ENCODE assay signal across 30 mouse cellular contexts in the genomic region with DNA sequence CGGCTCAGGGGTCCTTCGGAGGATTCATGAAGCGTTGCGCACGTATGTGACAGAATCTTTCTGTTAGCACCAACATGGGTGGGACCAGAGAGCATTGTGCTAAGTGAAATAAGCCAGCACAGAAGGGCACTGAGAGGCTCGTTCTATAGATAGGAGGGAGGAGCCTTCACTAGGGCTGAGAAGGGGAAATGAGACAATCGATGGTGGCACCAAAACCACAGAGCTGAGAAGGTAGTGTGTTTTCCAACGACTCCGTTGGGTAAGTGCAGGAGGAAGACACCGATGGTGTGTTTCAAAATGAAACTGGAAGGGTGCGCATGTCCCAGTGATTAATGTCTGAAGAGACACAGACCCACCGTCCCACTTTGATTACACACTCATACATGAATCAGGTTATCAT. TPM values are rescaled to one million over a fixed set of nuclear protein-coding genes. Genes with fewer than 3 reads are reported as not detected.
DNase-seq lines count a peak whose midpoint lies in the region; ATAC-seq and TF ChIP-seq lines count a peak whose summit lies in the region.
"Had no signal": no experiment of that assay in that cellular context is flagged by ENCODE, and none has a peak within 500 bp of the region (broad histone marks: within the 10 kb centered on the region; RNA-seq: fewer than 3 reads in every experiment).

No protein-coding gene starts in this region.

- no peaks in the 10 kb centered on the region for H3K36me3 ChIP-seq in liver, postnatal 0 days (replicated peaks; ENCODE audit: insufficient read depth, low read length)
- H3K36me3 ChIP-seq in limb, embryonic 10.5 days = no peaks in the 10 kb centered on the region
- H3K36me3 ChIP-seq: embryonic facial prominence, embryonic 12.5 days; embryonic facial prominence, embryonic 15.5 days; heart, embryonic 13.5 days; hindbrain, embryonic 12.5 days; hindbrain, embryonic 15.5 days; intestine, embryonic 15.5 days had no signal

- no peak overlapping the region for H3K9ac ChIP-seq in liver, postnatal 0 days (replicated peaks)
- H3K9ac ChIP-seq: embryonic facial prominence, embryonic 12.5 days; embryonic facial prominence, embryonic 15.5 days; forebrain, postnatal 0 days; heart, embryonic 13.5 days; hindbrain, embryonic 12.5 days; hindbrain, embryonic 15.5 days; intestine, embryonic 15.5 days had no signal

- TF ChIP-seq EP300 in liver, postnatal 0 days (IDR thresholded peaks at IDR 0.05; ENCODE audit: low read depth) = no peak

- H3K27me3 ChIP-seq in liver, postnatal 0 days (ENCODE audit: insufficient read depth, low read length) = no peaks in the 10 kb centered on the region
- no peaks in the 10 kb centered on the region for H3K27me3 ChIP-seq in limb, embryonic 10.5 days (ENCODE audit: low read depth, poor library complexity, severe bottlenecking)
- H3K27me3 ChIP-seq: embryonic facial prominence, embryonic 12.5 days; embryonic facial prominence, embryonic 15.5 days; heart, embryonic 13.5 days; hindbrain, embryonic 12.5 days; hindbrain, embryonic 15.5 days; intestine, embryonic 15.5 days had no signal

- DNase-seq in liver, postnatal 0 days = no peak
- DNase-seq in liver = no peak
- peak; percentile 15 for DNase-seq in limb, embryonic 10.5 days (ENCODE audit: low spot score)
- no peak for DNase-seq in thymus, postnatal 14 days
- DNase-seq in cerebellum, postnatal 10 days = no peak
- DNase-seq: adrenal gland, adult 2 months; adrenal gland, postnatal 14 days; cerebellum, adult 11 months; cerebellum, adult 2 months; cerebellum, adult 9-11 months; cerebellum, postnatal 36 days; forebrain, postnatal 0 days; gastrocnemius, postnatal 25 days; heart, postnatal 14 days had no signal

- H3K4me1 ChIP-seq in liver, postnatal 0 days (ENCODE audit: insufficient read depth) = no peaks in the 10 kb centered on the region
- H3K4me1 ChIP-seq in limb, embryonic 10.5 days = no peaks in the 10 kb centered on the region
- H3K4me1 ChIP-seq: embryonic facial prominence, embryonic 12.5 days; embryonic facial prominence, embryonic 15.5 days; heart, embryonic 13.5 days; hindbrain, embryonic 12.5 days; intestine, embryonic 15.5 days had no signal

- H3K4me3 ChIP-seq in liver, postnatal 0 days (ENCODE audit: low read depth, low read length) = no peak overlapping the region
- no peak overlapping the region for H3K4me3 ChIP-seq in limb, embryonic 10.5 days
- H3K4me3 ChIP-seq: embryonic facial prominence, embryonic 12.5 days; embryonic facial prominence, embryonic 15.5 days; heart, embryonic 13.5 days; hindbrain, embryonic 12.5 days; hindbrain, embryonic 15.5 days; intestine, embryonic 15.5 days had no signal

- H3K9me3 ChIP-seq in liver, postnatal 0 days (ENCODE audit: low read length) = no peaks in the 10 kb centered on the region
- no peaks in the 10 kb centered on the region for H3K9me3 ChIP-seq in limb, embryonic 10.5 days (replicated peaks)
- H3K9me3 ChIP-seq: embryonic facial prominence, embryonic 12.5 days; embryonic facial prominence, embryonic 15.5 days; heart, embryonic 13.5 days; hindbrain, embryonic 12.5 days; hindbrain, embryonic 15.5 days; intestine, embryonic 15.5 days had no signal

- TF ChIP-seq CTCF in liver, postnatal 0 days (IDR thresholded peaks at IDR 0.05; ENCODE audit: low read depth) = no peak

- H3K4me2 ChIP-seq in liver, postnatal 0 days (ENCODE audit: low read depth, low read length) = no peak overlapping the region
- H3K4me2 ChIP-seq: embryonic facial prominence, embryonic 12.5 days; embryonic facial prominence, embryonic 15.5 days; heart, embryonic 13.5 days; hindbrain, embryonic 12.5 days; hindbrain, embryonic 15.5 days; intestine, embryonic 15.5 days had no signal

- 69% methylated on average over 12 of the region's 12 CpGs for WGBS in liver, postnatal 0 days (ENCODE audit: insufficient replicate concordance)
- WGBS in limb, embryonic 10.5 days = 94% methylated on average over 12 of the region's 12 CpGs

- no peak overlapping the region for H3K27ac ChIP-seq in liver, postnatal 0 days (ENCODE audit: low read depth)
- no peak overlapping the region for H3K27ac ChIP-seq in limb, embryonic 10.5 days
- H3K27ac ChIP-seq: embryonic facial prominence, embryonic 12.5 days; embryonic facial prominence, embryonic 15.5 days; heart, embryonic 13.5 days; hindbrain, embryonic 12.5 days; hindbrain, embryonic 15.5 days; intestine, embryonic 15.5 days had no signal

- peak; percentile 43 for ATAC-seq in liver, postnatal 0 days
- ATAC-seq in monocyte, adult 5-6 weeks (replicated peaks; ENCODE audit: insufficient number of reproducible peaks, low FRiP score, low TSS enrichment, poor library complexity, severe bottlenecking) = 0 out of 2 replicates have a peak, but pooled peaks have one; percentile 31
- ATAC-seq: CD4-positive, CD25-positive, alpha-beta regulatory T cell, adult 4 months; forebrain, embryonic 14.5 days; forebrain, postnatal 0 days; intestine, embryonic 15.5 days had no signal

RNA-seq across cellular contexts. Expression of gene Krtap11-1, which starts 54.7 kb away (rescaled TPM):
- polyA plus RNA-seq in liver, postnatal 0 days (2015; fragmentation: Nextera tagmentation; extraction: Ambion mirVana) = not detected in 2 replicates
- not detected in 2 replicates for polyA plus RNA-seq in limb, embryonic 10.5 days (2016; fragmentation: Nextera tagmentation; extraction: Ambion mirVana)
- not detected in 3 replicates for total RNA-seq in monocyte, adult 5-6 weeks (2017)
- total RNA-seq: adrenal gland, adult 2 months; adrenal gland, postnatal 14 days; adrenal gland, postnatal 4 days; forebrain, postnatal 0 days; gastrocnemius, adult 8-10 months; gastrocnemius, postnatal 25 days; heart, postnatal 14 days; hematopoietic stem cell, adult 5-6 weeks; MEL had no signal
- polyA plus RNA-seq: adrenal gland, adult 2 months; C2C12; CD4-positive, CD25-positive, alpha-beta regulatory T cell, adult 4 months; cerebellum, adult 2 months; embryonic facial prominence, embryonic 12.5 days; forebrain, embryonic 11.5 days; forebrain, embryonic 14.5 days; forebrain, postnatal 0 days; heart, embryonic 13.5 days; heart, embryonic 16.5 days; hindbrain, embryonic 12.5 days; hindbrain, embryonic 15.5 days; intestine, embryonic 15.5 days had no signal
